Mouse (Mus musculus): ENCODE measurements around the gene Cux1. TPM values are rescaled to one million over a fixed set of nuclear protein-coding genes. Genes with fewer than 3 reads are reported as not detected.

Gene Cux1
- polyA plus RNA-seq, 1 experiment from 2014 or later, result 117 TPM

DNA sequence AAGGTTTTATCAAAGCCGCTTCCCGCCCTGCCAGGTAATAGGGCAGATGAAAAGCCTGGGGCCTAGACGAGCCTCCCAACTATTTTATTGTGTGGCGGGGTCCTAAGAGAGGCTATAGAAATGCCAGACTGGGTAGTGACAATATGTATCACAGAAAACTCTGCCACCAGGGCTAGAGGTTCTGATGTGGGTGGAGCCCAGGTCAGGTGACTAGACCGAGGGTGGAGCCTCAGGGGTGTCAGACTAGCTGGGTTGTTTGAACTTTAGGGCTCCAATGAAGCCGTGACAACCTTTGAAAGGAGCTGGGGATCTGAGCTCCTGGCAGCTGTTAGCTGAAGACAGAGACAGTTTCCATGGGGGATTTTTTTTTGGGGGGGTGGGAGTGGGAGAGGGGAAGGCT, 318.8 kb downstream of the Cux1 start:
- no peaks in the 10 kb centered on the region for H3K27me3 ChIP-seq (ENCODE audit: control insufficient read depth, insufficient read depth, low read depth, low read length)
- no peak for ATAC-seq (ENCODE audit: low read depth)
- no peak overlapping the region for H3K4me2 ChIP-seq (ENCODE audit: low read depth, low read length)
- no peak overlapping the region for H3K9ac ChIP-seq (ENCODE audit: low read length)
- peaks cover 14% of the 10 kb centered on the region for H3K4me1 ChIP-seq (replicated peaks; ENCODE audit: control insufficient read depth, insufficient read depth, low read length)
- H3K4me3 ChIP-seq (ENCODE audit: low read length), result no peak overlapping the region
- H3K27ac ChIP-seq (ENCODE audit: low read length), result no peak overlapping the region
- H3K36me3 ChIP-seq (ENCODE audit: control insufficient read depth, insufficient read depth, low read length), result no peaks in the 10 kb centered on the region
- WGBS, result 64% methylated on average over 6 of the region's 6 CpGs
- H3K9me3 ChIP-seq (ENCODE audit: control insufficient read depth, low read length), result no peaks in the 10 kb centered on the region

DNA sequence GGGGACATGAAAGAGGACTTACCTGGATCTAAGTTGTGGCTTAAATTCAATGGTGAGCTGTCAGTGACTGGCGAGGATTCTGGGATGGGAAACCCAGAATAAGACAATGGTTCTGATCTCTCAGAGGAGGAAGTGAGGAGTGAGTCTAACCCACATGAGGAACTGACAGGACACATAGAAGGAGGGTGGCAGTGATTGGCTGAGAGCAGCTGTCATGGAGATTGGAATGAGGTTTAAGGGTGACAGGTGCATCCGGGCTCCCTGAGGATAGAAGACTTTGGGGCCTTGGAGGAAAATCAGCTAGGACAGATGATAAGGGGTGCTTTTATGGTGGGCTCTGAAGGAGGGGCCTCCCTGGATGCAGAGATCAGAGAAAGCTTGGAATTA, 320.8 kb downstream of the Cux1 start, which contains the start of gene Sh2b2:
Gene Sh2b2 (minus strand): TSS at position 105 of the 387 bp plus-strand sequence.
- 74% methylated on average over 2 of the region's 2 CpGs for WGBS
- H3K9me3 ChIP-seq (ENCODE audit: control insufficient read depth, low read length), result no peaks in the 10 kb centered on the region
- peak within 1 kb of the TSS; percentile 93 for H3K4me2 ChIP-seq (ENCODE audit: low read depth, low read length)
- no peaks in the 10 kb centered on the region for H3K36me3 ChIP-seq (ENCODE audit: control insufficient read depth, insufficient read depth, low read length)
- H3K4me3 ChIP-seq (ENCODE audit: low read length), result peak within 1 kb of the TSS; percentile 75
- no peaks in the 10 kb centered on the region for H3K27me3 ChIP-seq (ENCODE audit: control insufficient read depth, insufficient read depth, low read depth, low read length)
- peak within 1 kb of the TSS; percentile 88 for H3K27ac ChIP-seq (ENCODE audit: low read length)
- H3K9ac ChIP-seq (ENCODE audit: low read length), result peak within 1 kb of the TSS; percentile 81
- H3K4me1 ChIP-seq (replicated peaks; ENCODE audit: control insufficient read depth, insufficient read depth, low read length), result peaks cover 14% of the 10 kb centered on the region
- no peak for ATAC-seq (ENCODE audit: low read depth)

- peak overlapping the region; percentile 81 for H3K9ac ChIP-seq (ENCODE audit: low read length)
- no peaks in the 10 kb centered on the region for H3K9me3 ChIP-seq (ENCODE audit: control insufficient read depth, low read length)
- peaks cover 14% of the 10 kb centered on the region for H3K4me1 ChIP-seq (replicated peaks; ENCODE audit: control insufficient read depth, insufficient read depth, low read length)
- H3K4me2 ChIP-seq (ENCODE audit: low read depth, low read length), result peak overlapping the region; percentile 93
- H3K36me3 ChIP-seq (ENCODE audit: control insufficient read depth, insufficient read depth, low read length), result no peaks in the 10 kb centered on the region
- H3K4me3 ChIP-seq (ENCODE audit: low read length), result peak overlapping the region; percentile 75
- H3K27me3 ChIP-seq (ENCODE audit: control insufficient read depth, insufficient read depth, low read depth, low read length), result no peaks in the 10 kb centered on the region
- no peak for ATAC-seq (ENCODE audit: low read depth)
- peak overlapping the region; percentile 88 for H3K27ac ChIP-seq (ENCODE audit: low read length)
- 15% methylated on average over 15 of the region's 15 CpGs for WGBS
Observed at GRCm38 (mm10) chr5:136245541-136246451, 321.5 kb downstream of the Cux1 start.

GRCm38 (mm10) chr5:136244762-136245540, 322.3 kb downstream of the Cux1 start:
- H3K27ac ChIP-seq (ENCODE audit: low read length), result peak overlapping the region; percentile 88
- peak overlapping the region; percentile 81 for H3K9ac ChIP-seq (ENCODE audit: low read length)
- H3K27me3 ChIP-seq (ENCODE audit: control insufficient read depth, insufficient read depth, low read depth, low read length), result no peaks in the 10 kb centered on the region
- H3K36me3 ChIP-seq (ENCODE audit: control insufficient read depth, insufficient read depth, low read length), result no peaks in the 10 kb centered on the region
- H3K4me3 ChIP-seq (ENCODE audit: low read length), result peak overlapping the region; percentile 75
- H3K4me2 ChIP-seq (ENCODE audit: low read depth, low read length), result peak overlapping the region; percentile 93
- H3K4me1 ChIP-seq (replicated peaks; ENCODE audit: control insufficient read depth, insufficient read depth, low read length), result peaks cover 14% of the 10 kb centered on the region
- WGBS, result under 1% methylated on average over 54 of the region's 57 CpGs
- peak; percentile 89 for ATAC-seq (ENCODE audit: low read depth)
- no peaks in the 10 kb centered on the region for H3K9me3 ChIP-seq (ENCODE audit: control insufficient read depth, low read length)

DNA sequence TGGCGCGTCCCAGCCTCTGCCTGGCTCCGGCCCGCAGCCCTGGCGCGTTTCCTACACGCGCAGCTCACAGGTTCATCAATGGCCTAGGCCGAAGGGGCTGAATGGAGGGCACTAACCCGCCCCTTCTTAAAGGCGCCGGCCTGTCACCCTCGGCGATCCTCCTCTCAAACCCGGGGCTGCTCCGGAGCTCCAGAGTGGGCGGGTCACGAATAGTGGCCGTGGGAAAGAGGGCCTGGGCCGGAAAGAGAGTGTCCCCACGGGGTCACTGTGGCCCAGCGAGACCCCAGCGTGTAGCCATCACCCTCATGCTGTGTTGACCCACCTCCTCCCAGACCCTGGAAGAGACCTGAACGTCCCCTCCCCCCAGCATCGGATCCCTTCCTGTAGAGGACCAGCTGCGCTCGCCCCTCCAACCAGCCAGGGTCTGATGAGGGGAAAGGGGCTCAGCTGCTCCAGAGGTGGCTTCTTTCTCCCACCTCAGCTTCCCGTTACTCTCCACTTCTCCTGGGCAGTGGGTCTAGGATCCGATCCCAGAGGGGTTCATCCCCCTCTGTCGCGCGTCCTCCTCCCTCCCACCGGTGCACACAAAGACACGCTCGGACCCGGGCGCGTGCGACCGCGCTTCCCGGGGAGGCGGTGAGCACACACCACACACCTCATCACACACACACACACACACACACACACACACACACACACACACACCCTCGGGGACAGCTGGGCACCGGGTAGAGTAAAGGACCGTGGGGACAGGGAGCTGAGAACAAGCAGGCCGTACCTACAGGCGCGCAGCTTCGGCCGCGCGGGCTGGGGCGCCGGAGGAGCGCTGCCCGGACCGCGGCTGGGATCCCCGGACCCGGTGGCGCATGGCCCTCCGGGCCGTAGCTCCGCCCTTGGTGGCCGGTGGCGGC, 323.2 kb downstream of the Cux1 start:
- H3K4me1 ChIP-seq (replicated peaks; ENCODE audit: control insufficient read depth, insufficient read depth, low read length), result peaks cover 14% of the 10 kb centered on the region
- H3K9ac ChIP-seq (ENCODE audit: low read length), result peak overlapping the region; percentile 81
- peak; percentile 0; the same call in 1 of the 2 replicates for ATAC-seq (ENCODE audit: low read depth)
- H3K9me3 ChIP-seq (ENCODE audit: control insufficient read depth, low read length), result no peaks in the 10 kb centered on the region
- H3K4me2 ChIP-seq (ENCODE audit: low read depth, low read length), result peak overlapping the region; percentile 93
- peak overlapping the region; percentile 75 for H3K4me3 ChIP-seq (ENCODE audit: low read length)
- WGBS, result under 1% methylated on average over 54 of the region's 67 CpGs
- peak overlapping the region; percentile 56; the same call in 1 of the 2 replicates for H3K27ac ChIP-seq (ENCODE audit: low read length)
- no peaks in the 10 kb centered on the region for H3K36me3 ChIP-seq (ENCODE audit: control insufficient read depth, insufficient read depth, low read length)
- H3K27me3 ChIP-seq (ENCODE audit: control insufficient read depth, insufficient read depth, low read depth, low read length), result no peaks in the 10 kb centered on the region

DNA sequence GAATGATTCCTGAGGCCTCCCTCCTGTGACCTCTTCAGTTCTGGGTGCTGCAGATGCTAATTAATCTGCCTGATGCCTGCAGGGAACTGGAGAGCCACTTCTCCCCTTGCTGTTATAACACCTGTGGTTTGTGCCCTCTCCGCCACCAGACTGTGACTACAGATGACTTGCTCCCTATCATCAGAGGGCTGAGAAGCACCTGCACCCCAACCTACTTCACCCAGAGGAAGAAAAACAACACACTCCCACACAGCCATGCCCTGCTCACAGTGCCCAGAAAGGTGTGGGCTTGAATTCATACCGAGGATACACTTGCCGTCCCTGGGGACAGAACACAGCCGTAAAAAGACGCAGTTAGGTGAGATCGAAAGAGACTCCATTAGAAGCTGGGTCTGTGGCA, 326.1 kb downstream of the Cux1 start:
- 82% methylated on average over 6 of the region's 6 CpGs for WGBS
- no peaks in the 10 kb centered on the region for H3K9me3 ChIP-seq (ENCODE audit: control insufficient read depth, low read length)

DNA sequence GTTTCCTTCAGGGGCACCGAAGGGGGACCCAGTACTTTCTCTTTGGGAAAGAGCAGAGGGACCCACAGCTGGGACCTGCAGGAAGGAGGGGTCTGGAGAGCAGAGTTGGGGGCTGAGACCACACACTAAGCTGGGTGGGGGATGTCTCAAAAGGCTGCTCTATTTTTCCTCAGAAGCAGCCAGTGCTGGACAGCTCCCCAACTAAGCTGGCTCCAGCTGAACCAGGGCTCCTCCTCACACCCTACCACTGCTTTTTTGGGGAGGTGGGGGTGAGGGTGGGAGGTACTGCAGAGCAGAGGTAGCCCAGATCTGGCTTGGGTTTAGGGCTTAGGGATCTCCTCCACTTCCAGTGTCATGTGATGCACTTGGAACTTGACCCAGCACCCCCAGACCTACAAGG, 326.9 kb downstream of the Cux1 start:
- Histone ChIP-seq H3K36me3 (ENCODE audit: control insufficient read depth, insufficient read depth, low read length) (no peaks in the 10 kb centered on the region), H3K27ac (ENCODE audit: low read length) (no peak overlapping the region), H3K4me1 (replicated peaks; ENCODE audit: control insufficient read depth, insufficient read depth, low read length) (peaks cover 18% of the 10 kb centered on the region), H3K4me2 (ENCODE audit: low read depth, low read length) (no peak overlapping the region), H3K27me3 (ENCODE audit: control insufficient read depth, insufficient read depth, low read depth, low read length) (no peaks in the 10 kb centered on the region), H3K9ac (ENCODE audit: low read length) (no peak overlapping the region), H3K9me3 (ENCODE audit: control insufficient read depth, low read length) (no peaks in the 10 kb centered on the region), H3K4me3 (ENCODE audit: low read length) (no peak overlapping the region)
- 45% methylated on average over 1 of the region's 1 CpGs for WGBS
- no peak for ATAC-seq (ENCODE audit: low read depth)

More for the DNA sequence above, 326.1 kb downstream of the Cux1 start:
- ATAC-seq (ENCODE audit: low read depth), result no peak
- Histone ChIP-seq H3K4me3 (ENCODE audit: low read length) (no peak overlapping the region), H3K27me3 (ENCODE audit: control insufficient read depth, insufficient read depth, low read depth, low read length) (no peaks in the 10 kb centered on the region), H3K4me2 (ENCODE audit: low read depth, low read length) (no peak overlapping the region), H3K27ac (ENCODE audit: low read length) (no peak overlapping the region), H3K9ac (ENCODE audit: low read length) (no peak overlapping the region), H3K4me1 (replicated peaks; ENCODE audit: control insufficient read depth, insufficient read depth, low read length) (peaks cover 22% of the 10 kb centered on the region), H3K36me3 (ENCODE audit: control insufficient read depth, insufficient read depth, low read length) (no peaks in the 10 kb centered on the region)

GRCm38 (mm10) chr5:136237607-136238006, 329.7 kb downstream of the Cux1 start:
- Histone ChIP-seq H3K4me1 (replicated peaks; ENCODE audit: control insufficient read depth, insufficient read depth, low read length) (peaks cover 8% of the 10 kb centered on the region), H3K36me3 (ENCODE audit: control insufficient read depth, insufficient read depth, low read length) (no peaks in the 10 kb centered on the region), H3K27me3 (ENCODE audit: control insufficient read depth, insufficient read depth, low read depth, low read length) (no peaks in the 10 kb centered on the region), H3K9ac (ENCODE audit: low read length) (peak overlapping the region; percentile 43; the same call in 1 of the 2 replicates), H3K27ac (ENCODE audit: low read length) (no peak overlapping the region), H3K4me3 (ENCODE audit: low read length) (peak overlapping the region; percentile 39), H3K9me3 (ENCODE audit: control insufficient read depth, low read length) (no peaks in the 10 kb centered on the region), H3K4me2 (ENCODE audit: low read depth, low read length) (peak overlapping the region; percentile 63)
- 3% methylated on average over 19 of the region's 19 CpGs for WGBS
- ATAC-seq (ENCODE audit: low read depth), result no peak

Measured in lung, embryonic 16.5 days (tissue).